Mouse (Mus musculus): ENCODE results near the gene Nkx1-2. TPM values are rescaled to one million over a fixed set of nuclear protein-coding genes. Genes with fewer than 3 reads are reported as not detected.

The Nkx1-2 gene
- not detected in 2 replicates for polyA plus RNA-seq (2016; fragmentation: Nextera tagmentation; extraction: Ambion mirVana)

GRCm38 (mm10) chr7:132599071-132599975, at the start of gene Nkx1-2:
TSS of gene Nkx1-2 (minus strand) at chr7:132599637.
- Histone ChIP-seq H3K9me3 (no peaks in the 10 kb centered on the region), H3K27me3 (ENCODE audit: insufficient read depth, poor library complexity, severe bottlenecking) (peaks cover 98% of the 10 kb centered on the region), H3K4me1 (peaks cover 34% of the 10 kb centered on the region), H3K4me3 (peak within 1 kb of the TSS; percentile 64), H3K36me3 (no peaks in the 10 kb centered on the region), H3K27ac (no peak within 1 kb of the TSS)
- no peak for DNase-seq (ENCODE audit: low spot score)
- under 1% methylated on average over 50 of the region's 52 CpGs for WGBS

- Histone ChIP-seq H3K9me3 (no peaks in the 10 kb centered on the region), H3K27ac (no peak overlapping the region), H3K4me3 (no peak overlapping the region), H3K36me3 (no peaks in the 10 kb centered on the region), H3K27me3 (ENCODE audit: insufficient read depth, poor library complexity, severe bottlenecking) (peaks cover 4% of the 10 kb centered on the region; the same call in 1 of the 2 replicates), H3K4me1 (peaks cover 3% of the 10 kb centered on the region; the same call in 1 of the 2 replicates)
- no peak for DNase-seq (ENCODE audit: low spot score)
- 78% methylated on average over 1 of the region's 1 CpGs for WGBS
Measured at GRCm38 (mm10) chr7:132646514-132646913, 47.1 kb upstream of the Nkx1-2 start.

DNA sequence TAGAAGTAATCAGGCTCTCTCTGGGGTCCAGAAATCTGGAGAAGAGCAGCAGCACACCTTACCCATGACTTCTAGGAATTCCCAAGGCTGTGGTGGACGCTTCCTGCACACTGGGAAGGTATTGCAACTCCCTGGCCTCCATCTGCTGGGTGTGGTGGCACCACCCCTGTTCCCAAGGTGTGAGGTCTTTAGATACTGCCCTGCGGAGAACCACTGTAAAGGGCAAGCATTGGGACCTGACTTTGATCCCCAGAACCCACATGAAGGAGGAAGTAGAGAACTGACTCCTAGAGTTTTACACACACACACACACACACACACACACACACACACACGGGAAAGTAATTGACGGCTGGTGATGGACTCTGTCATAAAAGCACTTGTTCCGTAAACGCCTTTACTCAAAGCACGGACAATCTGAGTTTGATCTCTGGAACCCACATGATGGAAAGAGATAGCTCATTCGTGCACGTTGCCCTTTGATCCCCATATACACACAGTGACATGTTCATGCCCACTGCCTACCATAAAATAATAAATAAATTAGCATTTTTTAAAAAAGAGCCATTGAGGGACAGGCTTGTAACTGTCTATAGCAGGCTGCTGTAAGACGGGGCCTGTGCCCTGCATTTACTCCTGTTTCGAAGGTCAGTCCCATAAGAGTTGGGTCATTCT, 45.3 kb upstream of the Nkx1-2 start:
- Histone ChIP-seq H3K27me3 (ENCODE audit: insufficient read depth, poor library complexity, severe bottlenecking) (peaks cover 10% of the 10 kb centered on the region), H3K36me3 (no peaks in the 10 kb centered on the region), H3K9me3 (no peaks in the 10 kb centered on the region), H3K4me3 (no peak overlapping the region), H3K27ac (no peak overlapping the region), H3K4me1 (0 out of 2 replicates have a peak, but pooled peaks cover 4% of the 10 kb centered on the region)
- 83% methylated on average over 11 of the region's 11 CpGs for WGBS
- no peak for DNase-seq (ENCODE audit: low spot score)

- H3K27me3 ChIP-seq (ENCODE audit: insufficient read depth, poor library complexity, severe bottlenecking), result peaks cover 17% of the 10 kb centered on the region
- H3K9me3 ChIP-seq, result no peaks in the 10 kb centered on the region
- 70% methylated on average over 1 of the region's 1 CpGs for WGBS
Measured at GRCm38 (mm10) chr7:132641606-132642005, 42.2 kb upstream of the Nkx1-2 start.

DNA sequence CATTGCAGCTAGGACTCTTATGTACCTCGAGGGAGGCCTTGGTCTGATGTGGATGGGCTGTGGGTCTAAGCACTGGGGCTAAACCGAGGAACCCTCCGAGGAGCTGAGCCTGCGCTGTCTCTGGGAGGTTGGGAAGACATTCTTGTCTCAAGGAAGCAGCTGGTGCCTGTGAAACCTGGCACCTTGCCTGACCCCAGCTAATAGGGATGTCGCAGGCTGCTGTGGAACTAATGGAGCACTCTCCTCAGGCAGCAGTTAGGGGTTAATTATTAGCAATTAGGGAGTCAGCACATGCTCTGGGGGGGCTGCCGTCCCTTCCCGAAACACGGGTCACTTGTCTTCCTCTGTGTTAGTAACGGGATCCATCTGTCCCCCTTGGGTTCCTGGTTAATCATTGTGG, 41.5 kb upstream of the Nkx1-2 start:
- DNase-seq (ENCODE audit: low spot score), result no peak
- H3K36me3 ChIP-seq, result no peaks in the 10 kb centered on the region
- H3K9me3 ChIP-seq, result no peaks in the 10 kb centered on the region
- 0 out of 2 replicates have a peak, but pooled peaks cover 4% of the 10 kb centered on the region for H3K4me1 ChIP-seq
- H3K4me3 ChIP-seq, result no peak overlapping the region
- H3K27ac ChIP-seq, result no peak overlapping the region
- peaks cover 17% of the 10 kb centered on the region for H3K27me3 ChIP-seq (ENCODE audit: insufficient read depth, poor library complexity, severe bottlenecking)
- WGBS, result 64% methylated on average over 9 of the region's 9 CpGs

More at GRCm38 (mm10) chr7:132641606-132642005, 42.2 kb upstream of the Nkx1-2 start:
- Histone ChIP-seq H3K4me3 (no peak overlapping the region), H3K4me1 (0 out of 2 replicates have a peak, but pooled peaks cover 4% of the 10 kb centered on the region), H3K27ac (no peak overlapping the region), H3K36me3 (no peaks in the 10 kb centered on the region)
- no peak for DNase-seq (ENCODE audit: low spot score)

DNA sequence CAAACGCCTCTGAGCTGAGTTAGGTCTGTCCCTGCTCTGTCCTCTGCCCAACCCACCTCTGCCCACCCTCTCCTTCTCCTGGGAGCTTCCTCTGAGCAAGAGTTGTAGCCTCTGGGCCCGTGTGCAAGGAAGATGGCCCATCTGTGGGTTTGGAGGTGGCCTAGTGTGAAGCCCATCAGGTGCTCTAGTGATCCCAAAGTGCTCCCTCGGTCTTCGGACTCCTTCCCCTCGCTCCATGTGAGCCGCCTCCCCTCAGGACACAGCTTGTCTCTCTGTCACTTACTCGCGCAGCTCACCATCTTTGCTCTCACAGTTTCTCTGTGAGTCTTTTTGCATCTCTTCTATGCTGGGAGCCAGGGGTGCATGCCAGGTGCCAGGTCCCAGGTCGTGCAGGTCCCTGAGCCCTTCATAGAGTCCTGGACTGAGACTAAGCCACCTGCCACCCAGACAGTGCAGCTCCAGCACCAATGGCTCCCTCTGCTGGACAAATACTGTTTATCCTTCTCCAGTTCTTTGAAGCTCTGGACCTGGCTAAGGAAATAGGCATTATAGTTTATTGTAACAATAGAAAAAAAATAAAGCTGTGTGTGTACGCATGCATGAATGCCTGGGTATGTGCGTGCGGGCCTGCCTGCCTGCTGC, 39.1 kb upstream of the Nkx1-2 start:
- WGBS, result 61% methylated on average over 12 of the region's 12 CpGs

DNA sequence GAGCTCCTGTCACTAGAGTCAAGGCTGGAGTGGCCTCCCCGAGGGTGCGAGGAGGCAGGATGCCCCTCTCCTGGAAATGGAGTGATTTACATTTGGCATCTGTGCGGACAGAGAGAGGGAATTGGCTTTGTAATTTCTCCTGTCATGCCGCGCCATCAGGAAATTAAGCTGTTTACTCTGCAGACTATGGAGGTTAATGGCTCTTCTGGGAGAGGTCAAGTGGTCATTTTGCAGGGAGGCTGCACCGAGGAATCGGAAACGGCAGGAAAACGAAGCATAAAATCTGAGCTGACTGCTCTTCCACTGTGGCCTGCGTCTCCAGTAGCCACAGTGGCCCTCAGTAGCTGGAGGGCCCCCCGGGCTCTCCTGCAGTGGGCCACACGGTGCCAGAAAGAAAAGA, 37.9 kb upstream of the Nkx1-2 start:
- H3K9me3 ChIP-seq, result no peaks in the 10 kb centered on the region
- 0 out of 2 replicates have a peak, but pooled peaks cover 4% of the 10 kb centered on the region for H3K4me1 ChIP-seq
- H3K27ac ChIP-seq, result no peak overlapping the region
- no peak overlapping the region for H3K4me3 ChIP-seq
- 58% methylated on average over 12 of the region's 12 CpGs for WGBS
- no peaks in the 10 kb centered on the region for H3K36me3 ChIP-seq
- no peak for DNase-seq (ENCODE audit: low spot score)
- peaks cover 17% of the 10 kb centered on the region for H3K27me3 ChIP-seq (ENCODE audit: insufficient read depth, poor library complexity, severe bottlenecking)

More for the DNA sequence above, 39.1 kb upstream of the Nkx1-2 start:
- no peaks in the 10 kb centered on the region for H3K36me3 ChIP-seq
- peaks cover 21% of the 10 kb centered on the region for H3K27me3 ChIP-seq (ENCODE audit: insufficient read depth, poor library complexity, severe bottlenecking)
- no peak for DNase-seq (ENCODE audit: low spot score)
- H3K9me3 ChIP-seq, result no peaks in the 10 kb centered on the region
- H3K27ac ChIP-seq, result no peak overlapping the region
- 0 out of 2 replicates have a peak, but pooled peaks cover 4% of the 10 kb centered on the region for H3K4me1 ChIP-seq
- no peak overlapping the region for H3K4me3 ChIP-seq

- WGBS, result 83% methylated on average over 11 of the region's 11 CpGs
Measured at GRCm38 (mm10) chr7:132631313-132631712, 31.9 kb upstream of the Nkx1-2 start.

DNA sequence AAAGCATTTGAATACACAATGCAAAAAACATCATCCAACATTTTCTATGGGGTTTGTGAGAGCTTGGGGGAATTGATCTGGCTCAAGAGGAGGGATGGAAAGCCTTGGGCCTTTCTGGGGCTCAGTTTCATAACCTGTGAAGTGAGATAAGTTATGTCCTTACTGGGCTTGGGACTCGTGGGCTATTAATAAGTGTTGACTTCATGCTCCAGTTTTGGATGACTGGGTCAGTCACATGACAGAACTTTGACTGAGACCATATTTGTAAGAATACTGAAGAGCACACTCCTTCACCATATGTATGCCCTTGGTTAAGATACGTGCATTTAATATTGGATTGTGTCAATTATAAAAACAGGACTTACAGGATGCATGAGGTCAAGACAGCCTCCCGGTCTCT, 28.0 kb upstream of the Nkx1-2 start:
- no peaks in the 10 kb centered on the region for H3K9me3 ChIP-seq
- no peak for DNase-seq (ENCODE audit: low spot score)
- H3K27ac ChIP-seq, result peak overlapping the region; percentile 57; the same call in 1 of the 2 replicates
- H3K4me1 ChIP-seq, result peaks cover 4% of the 10 kb centered on the region; the same call in 1 of the 2 replicates
- H3K36me3 ChIP-seq, result no peaks in the 10 kb centered on the region
- 70% methylated on average over 3 of the region's 3 CpGs for WGBS
- H3K4me3 ChIP-seq, result no peak overlapping the region
- H3K27me3 ChIP-seq (ENCODE audit: insufficient read depth, poor library complexity, severe bottlenecking), result 0 out of 2 replicates have a peak, but pooled peaks cover 5% of the 10 kb centered on the region

More at GRCm38 (mm10) chr7:132631313-132631712, 31.9 kb upstream of the Nkx1-2 start:
- H3K27ac ChIP-seq, result no peak overlapping the region
- no peaks in the 10 kb centered on the region for H3K9me3 ChIP-seq
- H3K27me3 ChIP-seq (ENCODE audit: insufficient read depth, poor library complexity, severe bottlenecking), result peaks cover 9% of the 10 kb centered on the region; the same call in 1 of the 2 replicates
- no peak for DNase-seq (ENCODE audit: low spot score)
- no peaks in the 10 kb centered on the region; the same call in 1 of the 2 replicates for H3K4me1 ChIP-seq
- H3K4me3 ChIP-seq, result no peak overlapping the region
- no peaks in the 10 kb centered on the region for H3K36me3 ChIP-seq

- H3K4me1 ChIP-seq, result peaks cover 4% of the 10 kb centered on the region; the same call in 1 of the 2 replicates
- 0 out of 2 replicates have a peak, but pooled peaks cover 5% of the 10 kb centered on the region for H3K27me3 ChIP-seq (ENCODE audit: insufficient read depth, poor library complexity, severe bottlenecking)
- no peaks in the 10 kb centered on the region for H3K36me3 ChIP-seq
- no peak overlapping the region for H3K27ac ChIP-seq
- WGBS, result 55% methylated on average over 4 of the region's 4 CpGs
- no peak for DNase-seq (ENCODE audit: low spot score)
- H3K9me3 ChIP-seq, result no peaks in the 10 kb centered on the region
- no peak overlapping the region for H3K4me3 ChIP-seq
Measured at GRCm38 (mm10) chr7:132626174-132626573, 26.7 kb upstream of the Nkx1-2 start.

- 82% methylated on average over 10 of the region's 10 CpGs for WGBS
- Histone ChIP-seq H3K9me3 (no peaks in the 10 kb centered on the region), H3K27ac (no peak overlapping the region), H3K36me3 (no peaks in the 10 kb centered on the region), H3K4me1 (peaks cover 4% of the 10 kb centered on the region; the same call in 1 of the 2 replicates), H3K27me3 (ENCODE audit: insufficient read depth, poor library complexity, severe bottlenecking) (no peaks in the 10 kb centered on the region), H3K4me3 (no peak overlapping the region)
- no peak for DNase-seq (ENCODE audit: low spot score)
Measured at GRCm38 (mm10) chr7:132624161-132624560, 24.7 kb upstream of the Nkx1-2 start.
